Mouse (Mus musculus) layer of hippocampus, adult 18-20 months (tissue): ENCODE measurements around the gene Zfp781. TPM values are rescaled to one million over a fixed set of nuclear protein-coding genes. Genes with fewer than 3 reads are reported as not detected.
"Not testable (repeated sequence)": the region's sequence is repeated elsewhere in the genome, so short reads cannot be mapped to it uniquely, and the experiment has no call there.

Experiments used
- DNase-seq, 2 experiments: peaks; one replicate each; pipeline ENCODE4 v3.0.0; 2022; ENCODE audit warnings: low spot score in 2 of 2
- long read RNA-seq: library from polyadenylated mRNA; stranded (forward); transcript quantifications from one replicate; pipeline ENCODE4 v2.0.0, GENCODE M21; 2021
- total RNA-seq, 2 experiments: library from RNA; stranded (reverse); gene quantifications; 2 replicates each; pipeline ENCODE4 v1.2.3; 2021

Gene Zfp781
- total RNA-seq = 1 to 10 TPM; 4.6 to 5.1 TPM
- long read RNA-seq, partial matches to known transcripts = 0 of 1 reads
- long read RNA-seq, other reads (novel, unspliced or antisense) = 1 of 1 reads

GRCm38 (mm10) chr10:81929842-81930743 lies at the start of gene Zfp781:
Gene Zfp781, minus strand, starts transcription at chr10:81930480.
- not testable (repeated sequence) for DNase-seq

- DNase-seq = not testable (repeated sequence)
Measured at GRCm38 (mm10) chr10:81978365-81979003, 48.2 kb upstream of the Zfp781 start.

- DNase-seq = not testable (repeated sequence)
Measured at GRCm38 (mm10) chr10:81930744-81931118, 451 bp upstream of the Zfp781 start.

- peak in 1 of 2 experiments; percentile 1 for DNase-seq
Measured at GRCm38 (mm10) chr10:81863409-81864407, 66.6 kb downstream of the Zfp781 start, which contains the start of gene Gm32687. Gene Gm32687, plus strand, starts transcription at chr10:81863934.

Other genes starting within 250 kb of the Zfp781 start
- gene Zfp433, start 225.7 kb downstream of the Zfp781 start, total RNA-seq = 10 to 100 TPM in 1 of 2 experiments, 1 to 10 TPM in 1; 8.9 to 10.9 TPM
- 10 to 100 TPM in 1 of 2 experiments, 1 to 10 TPM in 1; 9.2 to 10.1 TPM for gene Gm3055, start 159.3 kb downstream of the Zfp781 start, total RNA-seq
- gene Gm4767, start 118.3 kb downstream of the Zfp781 start, total RNA-seq = 1 to 10 TPM; 3.0 to 3.5 TPM
- gene Gm32687, start 66.5 kb downstream of the Zfp781 start, total RNA-seq = 1 to 10 TPM; 1.7 to 3.5 TPM
- 10 to 100 TPM; 11.4 to 13.8 TPM for gene Zfp873, start 117.6 kb upstream of the Zfp781 start, total RNA-seq
- gene BC024063, start 152.9 kb upstream of the Zfp781 start, total RNA-seq = 1 to 10 TPM; 6.8 to 8.8 TPM
- gene AU041133, start 197.5 kb upstream of the Zfp781 start, total RNA-seq = 1 to 10 TPM; 7.1 to 7.4 TPM